Mouse (Mus musculus) liver, adult (tissue): ENCODE results near the gene Prtg.

ENCODE experiments used
- GATA4 ChIP-seq: IDR thresholded peaks from 2 replicates; pipeline ENCODE4 v1.6.1; 2014; ENCODE audit warnings: mild to moderate bottlenecking, low read length; ENCODE audit not compliant: insufficient replicate concordance

Gene Prtg

DNA sequence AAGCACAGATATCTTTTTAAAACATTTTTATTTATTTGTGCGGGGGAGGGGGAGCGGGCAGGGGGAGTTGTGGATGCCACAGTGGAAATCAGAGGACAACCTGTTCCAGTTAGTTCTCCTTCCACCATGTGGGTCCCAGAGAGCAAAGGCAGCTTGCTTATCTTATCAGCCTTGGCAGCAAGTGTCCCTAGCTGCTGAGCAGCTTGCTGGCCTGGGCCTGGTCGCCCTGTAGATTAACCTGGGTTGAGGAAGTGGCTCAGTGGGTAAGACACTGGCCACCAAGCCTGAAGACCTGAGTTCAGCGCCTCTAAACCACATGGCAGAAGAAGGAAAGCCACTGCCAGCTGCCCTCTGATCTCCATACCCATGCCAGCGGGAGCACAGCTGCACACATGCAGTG is 95.9 kb downstream of the Prtg start:
- TF ChIP-seq GATA4: no peak

DNA sequence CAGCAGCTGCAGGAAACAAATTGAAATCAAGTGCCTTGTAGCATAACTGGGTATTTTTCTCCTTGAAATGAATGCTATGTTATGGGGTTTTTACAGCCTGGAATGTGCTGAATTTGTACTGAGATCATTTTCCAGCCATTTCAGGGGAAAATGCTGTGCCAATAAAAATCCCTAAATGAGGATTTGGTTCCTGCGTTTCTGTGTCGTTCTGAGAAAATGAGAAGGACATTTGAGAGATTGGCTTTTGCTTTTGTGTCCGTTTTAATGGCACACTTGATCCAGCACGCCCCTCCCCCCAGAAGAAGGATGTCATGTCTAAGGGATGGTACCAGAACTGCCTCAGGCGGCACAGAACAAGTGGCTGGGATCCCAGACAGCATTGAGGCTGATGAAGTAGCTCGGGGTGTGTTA is 100.0 kb downstream of the Prtg start:
- no peak for TF ChIP-seq GATA4

- TF ChIP-seq GATA4: no peak
Observed at GRCm38 (mm10) chr9:72911381-72911780, 104.7 kb downstream of the Prtg start.

- 0 out of 2 replicates have a peak, but pooled peaks have one; percentile 15 for TF ChIP-seq GATA4
Observed at GRCm38 (mm10) chr9:72913551-72913950, 106.9 kb downstream of the Prtg start.

DNA sequence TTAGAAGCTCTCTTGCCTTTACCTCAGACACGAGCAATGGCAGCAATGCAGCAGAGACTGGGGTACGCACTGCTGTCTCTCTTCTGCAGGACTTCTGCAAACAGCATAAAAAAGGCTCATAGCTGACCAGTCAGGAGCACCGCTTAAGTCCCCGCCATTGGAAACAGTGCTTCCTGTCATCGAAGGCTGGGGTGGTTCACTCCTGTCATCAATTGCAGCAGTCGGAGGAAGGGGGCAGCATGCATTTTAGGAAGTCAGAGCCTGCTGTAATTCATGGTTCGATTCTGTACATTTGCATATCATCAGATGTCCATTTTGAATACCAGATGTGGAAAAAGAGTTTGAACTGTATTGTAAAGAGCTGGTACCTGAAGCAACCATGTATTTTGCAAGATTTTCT is 109.1 kb downstream of the Prtg start:
- no peak for TF ChIP-seq GATA4

GRCm38 (mm10) chr9:72923068-72923467 is 116.4 kb downstream of the Prtg start:
- no peak for TF ChIP-seq GATA4

GRCm38 (mm10) chr9:72925021-72925934 is 118.6 kb downstream of the Prtg start, which contains the start of gene Pygo1:
Gene Pygo1, plus strand, starts transcription at chr9:72925645.
- no peak for TF ChIP-seq GATA4

GRCm38 (mm10) chr9:72925935-72926258 is 119.2 kb downstream of the Prtg start:
- no peak for TF ChIP-seq GATA4

- no peak for TF ChIP-seq GATA4
Observed at GRCm38 (mm10) chr9:72931166-72931790, 124.6 kb downstream of the Prtg start.

DNA sequence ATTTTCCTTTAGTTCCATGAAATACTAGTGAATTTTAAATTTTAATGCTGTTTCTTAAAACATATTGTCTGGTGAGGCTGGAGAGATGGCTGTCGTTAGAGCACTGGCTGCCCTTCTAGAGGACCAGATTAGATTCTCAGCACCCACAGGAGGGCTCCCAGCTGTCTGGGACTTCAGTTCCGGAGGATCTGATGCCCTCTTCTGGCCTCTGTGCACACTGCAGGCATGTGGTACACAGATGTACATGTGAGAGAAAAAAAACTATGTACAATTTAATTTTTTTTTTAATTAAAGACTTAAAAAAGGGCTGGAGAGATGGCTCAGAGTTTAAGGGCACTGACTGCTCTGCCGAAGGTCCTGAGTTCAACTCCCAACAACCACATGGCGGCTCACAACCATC is 128.6 kb downstream of the Prtg start:
- no peak for TF ChIP-seq GATA4

DNA sequence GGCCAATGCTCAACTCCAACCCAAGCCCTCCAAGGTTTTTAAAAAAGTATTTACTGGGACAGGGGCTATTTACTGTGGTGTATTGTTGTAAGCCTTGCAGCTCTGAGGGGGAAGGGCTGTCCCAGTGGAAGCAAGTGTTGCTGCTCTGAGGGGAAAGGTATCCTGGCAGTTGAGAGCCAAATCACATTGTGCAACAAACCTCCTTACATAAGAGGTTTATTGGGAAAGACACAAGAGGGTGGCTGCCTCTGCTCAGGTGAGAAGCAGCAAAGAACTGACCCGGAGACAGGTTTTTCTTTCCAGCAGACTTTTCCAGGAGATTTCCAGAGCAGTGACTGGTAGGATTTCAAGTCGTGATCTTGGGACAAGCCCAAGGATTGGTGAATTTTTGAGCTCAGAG is 129.6 kb downstream of the Prtg start:
- TF ChIP-seq GATA4: no peak

DNA sequence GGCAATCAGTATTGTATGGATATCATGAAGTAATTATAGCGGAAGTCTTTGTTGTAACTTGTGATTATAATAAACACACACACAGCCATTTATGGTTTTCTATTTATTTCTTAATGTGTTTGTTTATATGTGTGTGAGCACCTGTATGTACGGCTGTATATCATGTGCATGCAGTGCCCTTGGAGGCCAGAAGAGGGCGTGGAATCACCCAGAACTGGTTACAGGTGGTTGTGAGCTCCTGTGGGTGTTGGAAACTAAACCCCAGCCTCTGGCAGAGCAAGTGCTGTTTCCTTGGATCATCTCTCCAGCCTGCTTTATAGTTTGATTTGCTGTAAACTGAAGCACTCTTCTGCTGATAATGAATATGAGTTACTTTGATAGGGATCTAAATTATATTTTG is 136.8 kb downstream of the Prtg start:
- TF ChIP-seq GATA4: no peak

DNA sequence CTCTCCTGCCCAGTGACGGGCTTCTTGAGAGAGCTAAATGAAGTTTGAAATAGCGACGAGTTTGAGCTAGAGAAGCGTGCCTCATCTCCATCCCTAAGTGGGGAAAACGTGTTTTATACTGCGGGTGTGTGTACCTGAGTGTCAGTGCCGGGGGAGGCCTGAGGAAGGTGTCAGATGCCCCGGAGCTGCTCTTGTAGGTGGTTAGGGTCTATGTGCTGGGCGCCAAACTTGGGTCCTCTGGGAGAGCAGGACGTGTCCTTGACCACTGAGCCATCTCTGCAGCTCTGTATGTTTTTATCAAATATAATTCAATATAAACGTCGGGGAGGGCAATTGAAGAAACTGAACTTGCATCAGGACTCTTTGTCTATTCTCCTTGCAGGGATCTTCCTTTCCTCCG is 137.6 kb downstream of the Prtg start:
- no peak for TF ChIP-seq GATA4

DNA sequence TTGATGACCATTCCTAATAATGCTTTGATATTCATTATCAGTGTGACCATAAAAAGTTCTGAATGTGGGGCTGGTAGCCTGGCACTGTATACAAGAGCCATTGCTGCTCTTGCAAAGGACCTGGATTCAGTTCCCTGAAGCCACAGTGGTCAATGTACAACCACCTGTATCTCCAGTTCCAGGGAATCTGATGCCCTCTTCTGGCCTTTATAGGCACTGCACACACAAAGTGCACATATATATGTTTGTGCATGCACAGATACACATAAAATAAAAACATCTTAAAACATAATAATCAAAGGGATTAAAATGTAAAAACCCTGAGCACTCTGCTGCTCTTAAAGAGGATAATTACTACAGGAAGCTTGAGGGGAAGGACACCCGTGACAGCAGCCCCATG is 140.3 kb downstream of the Prtg start:
- no peak for TF ChIP-seq GATA4

DNA sequence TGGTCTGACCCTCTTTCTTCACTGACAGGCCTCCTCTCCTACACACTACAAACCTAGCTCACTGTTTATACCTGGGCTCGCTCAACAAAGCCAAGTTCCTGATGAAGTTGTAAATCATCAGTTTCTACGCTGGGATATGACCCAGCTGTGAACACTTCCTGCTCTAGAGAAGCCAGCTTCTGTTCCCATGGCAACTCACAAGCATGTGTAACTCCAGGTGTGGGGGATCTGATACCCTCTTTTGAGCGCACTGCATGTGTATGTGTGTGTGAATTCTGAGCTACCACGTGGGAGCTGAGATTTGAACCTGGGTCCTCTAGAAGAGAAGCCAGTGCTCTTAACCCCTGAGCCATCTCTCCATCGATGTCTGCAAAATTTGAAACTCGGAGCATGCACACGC is 142.9 kb downstream of the Prtg start:
- no peak for TF ChIP-seq GATA4

DNA sequence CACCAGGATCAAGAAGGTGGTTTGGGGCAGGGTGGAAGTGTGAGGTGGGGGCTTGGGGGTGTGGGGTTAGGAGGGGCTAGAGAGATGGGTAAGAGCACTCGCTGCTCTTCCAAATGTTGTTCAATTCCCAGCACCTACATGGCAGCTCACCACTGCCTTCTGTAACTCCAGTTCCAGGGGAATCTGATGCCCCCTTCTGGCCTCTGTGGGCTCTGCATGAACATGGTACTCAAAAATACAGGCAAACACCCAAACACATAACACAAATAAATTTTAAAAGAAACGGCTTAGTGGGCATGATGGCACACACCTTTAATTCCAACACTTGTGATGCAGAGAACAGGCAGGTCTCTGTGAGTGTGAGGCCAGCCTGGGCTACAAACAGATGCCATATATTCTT is 148.1 kb downstream of the Prtg start:
- TF ChIP-seq GATA4: no peak
